Mouse (Mus musculus): Measurements from ENCODE around the gene Mc3r. TPM values are rescaled to one million over a fixed set of nuclear protein-coding genes. Genes with fewer than 3 reads are reported as not detected.

Mc3r gene
- polyA plus RNA-seq, 1 experiment from 2014 or later = not detected

DNA sequence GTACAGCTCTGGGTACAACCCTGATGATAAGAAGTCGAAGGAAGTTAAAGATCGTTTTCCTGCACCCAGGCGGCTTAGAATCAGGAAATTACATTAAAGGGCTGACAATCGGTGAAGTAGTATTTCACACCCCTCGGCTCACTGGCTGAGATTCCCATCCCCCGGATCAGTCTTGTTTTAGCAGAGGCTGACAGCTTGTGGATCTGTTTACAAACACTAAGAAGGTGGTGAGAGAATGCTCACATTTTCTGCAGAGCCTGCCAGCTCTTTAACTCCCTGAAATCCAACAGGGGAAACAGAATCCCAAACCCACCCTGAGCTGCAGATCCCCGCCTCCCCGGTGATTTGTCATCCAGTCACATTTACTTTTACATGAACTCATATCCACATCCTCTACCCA lies 2.8 kb upstream of the Mc3r start:
- ATAC-seq = no peak
- CTCF ChIA-PET = no interaction called here
- H3K27me3 ChIP-seq = peaks cover 10% of the 10 kb centered on the region
- in situ Hi-C loops (cut with MboI; ENCODE audit: low pct_unique_long_range_greater_than_20kb) = loop anchor here (5.0 to 25.0 kb wide), 2 partner anchors 77 to 517 kb away; no protein-coding TSS in a partner anchor
- no peak for DNase-seq (ENCODE audit: low read depth, low spot score)
- POLR2A ChIA-PET = no interaction called here
- TF ChIP-seq CTCF (IDR thresholded peaks at IDR 0.05) = no peak

DNA sequence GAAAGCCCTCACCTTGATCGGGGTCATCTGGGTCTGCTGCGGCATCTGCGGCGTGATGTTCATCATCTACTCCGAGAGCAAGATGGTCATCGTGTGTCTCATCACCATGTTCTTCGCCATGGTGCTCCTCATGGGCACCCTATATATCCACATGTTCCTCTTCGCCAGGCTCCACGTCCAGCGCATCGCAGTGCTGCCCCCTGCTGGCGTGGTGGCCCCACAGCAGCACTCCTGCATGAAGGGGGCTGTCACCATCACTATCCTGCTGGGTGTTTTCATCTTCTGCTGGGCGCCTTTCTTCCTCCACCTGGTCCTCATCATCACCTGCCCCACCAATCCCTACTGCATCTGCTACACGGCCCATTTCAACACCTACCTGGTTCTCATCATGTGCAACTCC lies 1.0 kb downstream of the Mc3r start:
- ChIA-PET CTCF (no interaction called here), POLR2A (no interaction called here)
- TF ChIP-seq CTCF (IDR thresholded peaks at IDR 0.05) = no peak
- DNase-seq (ENCODE audit: low read depth, low spot score) (no peak), ATAC-seq (no peak)
- H3K27me3 ChIP-seq = peaks cover 10% of the 10 kb centered on the region
- in situ Hi-C loops (cut with MboI; ENCODE audit: low pct_unique_long_range_greater_than_20kb) = loop anchor here (5.0 to 25.0 kb wide), 2 partner anchors 73 to 513 kb away; no protein-coding TSS in a partner anchor

DNA sequence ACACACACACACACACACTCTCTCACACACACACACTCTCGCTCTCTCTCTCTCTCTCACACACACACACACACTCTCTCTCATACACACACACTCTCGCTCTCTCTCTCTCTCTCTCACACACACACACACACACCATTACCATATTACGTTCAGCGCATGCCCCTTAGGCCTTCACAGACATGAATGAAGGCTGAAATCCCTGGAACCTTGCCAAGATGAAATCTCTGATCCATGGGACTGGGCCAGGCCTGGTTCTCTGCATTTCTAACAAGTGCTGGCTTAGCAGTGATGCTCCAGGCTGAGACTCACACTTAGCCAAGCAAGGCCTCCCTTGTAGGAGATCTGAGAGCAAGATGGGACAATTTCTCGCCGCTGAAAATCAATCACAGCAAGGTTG lies 8.1 kb downstream of the Mc3r start:
- no peaks in the 10 kb centered on the region for H3K27me3 ChIP-seq
- POLR2A ChIA-PET = no interaction called here
- in situ Hi-C loops (cut with MboI; ENCODE audit: low pct_unique_long_range_greater_than_20kb) = no loop called here
- no peak for ATAC-seq
- CTCF ChIA-PET = no interaction called here
- TF ChIP-seq CTCF (IDR thresholded peaks at IDR 0.05) = no peak
- no peak for DNase-seq (ENCODE audit: low read depth, low spot score)

GRCm38 (mm10) chr2:172256956-172257355 lies 8.7 kb downstream of the Mc3r start:
- in situ Hi-C loops (cut with MboI; ENCODE audit: low pct_unique_long_range_greater_than_20kb) = no loop called here
- peak; percentile 41 for DNase-seq (ENCODE audit: low read depth, low spot score)
- H3K27me3 ChIP-seq = no peaks in the 10 kb centered on the region
- ChIA-PET POLR2A (interaction anchor here (0.6 kb wide), 1 partner anchor 1485 kb away, joined by 3 read pairs; no protein-coding TSS in a partner anchor), CTCF (no interaction called here)
- no peak for TF ChIP-seq CTCF (IDR thresholded peaks at IDR 0.05)
- ATAC-seq = peak; percentile 71

DNA sequence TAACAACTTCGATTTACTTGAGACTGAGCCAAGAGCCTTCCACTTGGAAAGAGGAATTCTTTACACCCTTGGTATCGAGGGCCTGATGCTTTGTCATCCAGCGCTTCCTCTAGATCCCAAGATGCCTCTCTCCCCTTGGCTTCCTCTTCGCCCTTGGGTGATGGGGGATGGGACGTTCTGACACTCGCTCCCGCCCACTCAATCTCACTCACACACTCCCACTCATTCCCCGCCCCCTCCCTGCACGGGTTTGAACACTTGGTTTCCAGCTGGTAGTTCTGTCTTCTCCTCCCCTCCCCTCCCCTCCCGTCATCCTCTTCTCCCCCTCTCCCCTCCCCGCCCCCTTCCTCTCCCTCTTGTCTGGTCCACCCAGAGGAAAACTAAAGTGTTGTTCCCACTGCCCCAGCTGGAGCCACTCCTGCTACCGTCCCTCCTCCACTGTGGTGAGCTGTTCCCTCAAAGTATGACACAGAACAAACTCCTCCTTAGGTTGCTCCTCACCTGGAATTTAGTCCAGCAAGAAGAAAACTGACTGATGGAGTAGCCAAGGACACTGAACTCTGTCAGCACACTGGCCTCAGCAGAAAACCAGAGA lies 9.3 kb downstream of the Mc3r start:
- no peak for ATAC-seq
- no peak for TF ChIP-seq CTCF (IDR thresholded peaks at IDR 0.05)
- CTCF ChIA-PET = no interaction called here
- POLR2A ChIA-PET = interaction anchor here (0.6 kb wide), 1 partner anchor 1484 kb away, joined by 3 read pairs; no protein-coding TSS in a partner anchor
- in situ Hi-C loops (cut with MboI; ENCODE audit: low pct_unique_long_range_greater_than_20kb) = no loop called here
- DNase-seq (ENCODE audit: low read depth, low spot score) = no peak
- H3K27me3 ChIP-seq = no peaks in the 10 kb centered on the region

- ATAC-seq (no peak), DNase-seq (ENCODE audit: low read depth, low spot score) (no peak)
- H3K27me3 ChIP-seq = no peaks in the 10 kb centered on the region
- in situ Hi-C loops (cut with MboI; ENCODE audit: low pct_unique_long_range_greater_than_20kb) = no loop called here
- TF ChIP-seq CTCF (IDR thresholded peaks at IDR 0.05) = no peak
- CTCF ChIA-PET = no interaction called here
- POLR2A ChIA-PET = no interaction called here
Observed at GRCm38 (mm10) chr2:172260064-172260463, 11.8 kb downstream of the Mc3r start.

- DNase-seq (ENCODE audit: low read depth, low spot score) (no peak), ATAC-seq (no peak)
- ChIA-PET CTCF (no interaction called here), POLR2A (no interaction called here)
- in situ Hi-C loops (cut with MboI; ENCODE audit: low pct_unique_long_range_greater_than_20kb) = no loop called here
- TF ChIP-seq CTCF (IDR thresholded peaks at IDR 0.05) = no peak
- H3K27me3 ChIP-seq = no peaks in the 10 kb centered on the region
Observed at GRCm38 (mm10) chr2:172261441-172261840, 13.1 kb downstream of the Mc3r start.

DNA sequence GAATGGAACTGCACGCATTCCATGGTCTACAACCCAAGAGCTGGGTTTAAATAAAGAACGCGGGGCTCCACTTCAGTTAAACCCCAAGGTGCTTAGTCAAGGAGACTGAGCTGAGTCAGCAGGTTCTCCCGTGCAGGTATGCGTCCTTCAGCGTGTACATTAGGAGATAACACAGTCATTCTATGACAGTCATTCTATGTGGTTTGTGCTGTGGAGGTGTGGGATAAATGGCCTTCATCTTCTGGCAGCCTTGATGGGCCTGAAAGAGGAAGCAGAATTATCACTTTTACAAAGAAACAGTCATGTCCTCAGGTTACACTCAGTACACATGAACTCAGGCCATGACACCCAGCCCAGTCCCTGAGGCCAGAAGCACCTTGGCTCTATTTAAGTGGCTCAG lies 14.9 kb downstream of the Mc3r start:
- CTCF ChIA-PET = interaction anchor here (1.3 kb wide), 1 partner anchor 24 kb away, joined by 3 read pairs; no protein-coding TSS in a partner anchor
- no peak for TF ChIP-seq CTCF (IDR thresholded peaks at IDR 0.05)
- no peak for ATAC-seq
- POLR2A ChIA-PET = no interaction called here
- H3K27me3 ChIP-seq = no peaks in the 10 kb centered on the region
- no peak for DNase-seq (ENCODE audit: low read depth, low spot score)
- in situ Hi-C loops (cut with MboI; ENCODE audit: low pct_unique_long_range_greater_than_20kb) = no loop called here

DNA sequence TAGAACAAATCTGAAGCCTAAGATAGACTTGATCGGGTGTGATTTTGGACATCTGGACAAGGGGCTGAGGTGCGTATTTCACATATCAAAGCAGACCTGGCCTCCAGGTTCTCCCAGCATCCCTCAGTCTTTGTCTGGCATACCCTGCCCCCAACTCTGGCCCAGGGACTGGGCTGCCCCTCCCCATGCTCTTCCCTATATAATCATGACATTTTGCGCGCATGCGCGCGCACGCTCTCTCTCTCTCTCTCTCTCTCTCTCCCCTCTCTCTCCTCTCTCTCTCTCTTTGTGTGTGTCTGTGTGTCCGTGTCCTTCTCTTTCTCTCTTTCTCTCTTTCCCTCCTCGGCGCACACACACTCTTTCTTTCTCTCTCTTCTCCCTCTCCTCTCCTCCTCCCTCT lies 21.6 kb downstream of the Mc3r start:
- TF ChIP-seq CTCF (IDR thresholded peaks at IDR 0.05) = no peak
- in situ Hi-C loops (cut with MboI; ENCODE audit: low pct_unique_long_range_greater_than_20kb) = no loop called here
- no peaks in the 10 kb centered on the region for H3K27me3 ChIP-seq
- CTCF ChIA-PET = no interaction called here
- POLR2A ChIA-PET = no interaction called here
- DNase-seq (ENCODE audit: low read depth, low spot score) (no peak), ATAC-seq (no peak)

DNA sequence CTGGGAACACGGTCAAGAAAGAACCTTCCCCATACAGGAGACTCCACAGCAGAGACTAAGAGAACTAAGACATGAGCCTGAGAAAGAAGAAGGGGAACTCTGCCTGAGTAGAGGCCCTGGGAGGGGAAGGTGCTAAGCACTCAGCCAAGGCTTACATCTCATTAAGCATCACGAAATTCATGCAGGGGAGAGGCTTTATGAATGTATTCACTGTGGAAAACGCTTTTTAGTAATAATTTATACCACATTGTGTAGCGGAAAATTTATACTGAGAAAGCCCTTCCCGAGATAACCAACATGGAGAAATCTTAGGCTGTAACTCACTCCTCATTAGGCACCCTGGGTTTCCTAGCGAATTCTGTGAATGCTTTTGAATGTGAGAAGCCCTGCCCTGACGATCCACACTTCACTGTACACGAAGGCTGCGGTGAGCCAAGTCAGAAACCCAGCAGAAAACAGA lies 22.2 kb downstream of the Mc3r start:
- no peaks in the 10 kb centered on the region for H3K27me3 ChIP-seq
- ATAC-seq (no peak), DNase-seq (ENCODE audit: low read depth, low spot score) (no peak)
- no peak for TF ChIP-seq CTCF (IDR thresholded peaks at IDR 0.05)
- POLR2A ChIA-PET = no interaction called here
- CTCF ChIA-PET = no interaction called here
- in situ Hi-C loops (cut with MboI; ENCODE audit: low pct_unique_long_range_greater_than_20kb) = no loop called here

GRCm38 (mm10) chr2:172270974-172271697 lies 22.8 kb downstream of the Mc3r start:
- no peak for DNase-seq (ENCODE audit: low read depth, low spot score)
- in situ Hi-C loops (cut with MboI; ENCODE audit: low pct_unique_long_range_greater_than_20kb) = no loop called here
- TF ChIP-seq CTCF (IDR thresholded peaks at IDR 0.05) = no peak
- no peak for ATAC-seq
- ChIA-PET CTCF (interaction anchor here (1.1 kb wide), 1 partner anchor 20 kb away, joined by 3 read pairs; no protein-coding TSS in a partner anchor), POLR2A (no interaction called here)
- H3K27me3 ChIP-seq = no peaks in the 10 kb centered on the region

All from Patski (cell line).